Mouse (Mus musculus): ENCODE data around the gene Rbm18.

Gene Rbm18

GRCm38 (mm10) chr2:36104436-36104955 lies 32.1 kb downstream of the Rbm18 start:
- no peak for DNase-seq

- DNase-seq: no peak
Observed at GRCm38 (mm10) chr2:36103555-36104367, 32.8 kb downstream of the Rbm18 start.

- no peak for DNase-seq
Observed at GRCm38 (mm10) chr2:36103069-36103554, 33.5 kb downstream of the Rbm18 start.

- no peak for DNase-seq
Observed at GRCm38 (mm10) chr2:36102559-36102946, 34.0 kb downstream of the Rbm18 start.

GRCm38 (mm10) chr2:36101866-36102558 lies 34.6 kb downstream of the Rbm18 start:
- no peak for DNase-seq

- DNase-seq: no peak
Observed at GRCm38 (mm10) chr2:36099739-36100138, 36.8 kb downstream of the Rbm18 start.

GRCm38 (mm10) chr2:36098021-36098420 lies 38.6 kb downstream of the Rbm18 start:
- DNase-seq: no peak

GRCm38 (mm10) chr2:36097129-36097815 lies 39.3 kb downstream of the Rbm18 start:
- DNase-seq: no peak

- no peak for DNase-seq
Observed at GRCm38 (mm10) chr2:36093914-36094475, 42.6 kb downstream of the Rbm18 start.

- DNase-seq: no peak
Observed at GRCm38 (mm10) chr2:36093301-36093700, 43.3 kb downstream of the Rbm18 start.

- no peak for DNase-seq
Observed at GRCm38 (mm10) chr2:36092748-36093147, 43.8 kb downstream of the Rbm18 start.

GRCm38 (mm10) chr2:36090853-36091741 lies 45.5 kb downstream of the Rbm18 start:
- DNase-seq: peak; percentile 57

- DNase-seq: no peak
Observed at GRCm38 (mm10) chr2:36089190-36089589, 47.4 kb downstream of the Rbm18 start.

GRCm38 (mm10) chr2:36085041-36085440 lies 51.5 kb downstream of the Rbm18 start:
- no peak for DNase-seq

- no peak for DNase-seq
Observed at GRCm38 (mm10) chr2:36082802-36083580, 53.6 kb downstream of the Rbm18 start.

GRCm38 (mm10) chr2:36081446-36081845 lies 55.1 kb downstream of the Rbm18 start:
- DNase-seq: no peak

GRCm38 (mm10) chr2:36077160-36077761 lies 59.3 kb downstream of the Rbm18 start:
- DNase-seq: no peak

- no peak for DNase-seq
Observed at GRCm38 (mm10) chr2:36075210-36075609, 61.4 kb downstream of the Rbm18 start.

GRCm38 (mm10) chr2:36073781-36074180 lies 62.8 kb downstream of the Rbm18 start:
- DNase-seq: no peak

GRCm38 (mm10) chr2:36071660-36072305 lies 64.8 kb downstream of the Rbm18 start:
- no peak for DNase-seq
